Mouse (Mus musculus) hindbrain, embryonic 11.5 days (tissue): ENCODE measurements at regions not wholly inside any gene's neighbourhood (a gene's known extent, or its start where the extent isn't known, plus 50 kb on each side); places are given as distances from the start of the nearest gene placed in this dataset.
A peak's percentile ranks its signal among the peaks of the same experiment; 100 is the strongest.

ENCODE experiments used
- ATAC-seq: fragments of 200-750 bp; cut with Nextera tagmentation; 2 replicates; pipeline ENCODE4 v1.8.0; 2017; ENCODE audit warnings: mild to moderate bottlenecking, moderate TSS enrichment, moderate library complexity; ENCODE audit not compliant: low FRiP score
- DNase-seq: peaks from one replicate; pipeline ENCODE4 v3.0.0-alpha.2; 2015; ENCODE audit warnings: low spot score
- H3K27ac ChIP-seq: fragments of 300-500 bp; sonication (generic); 2 replicates; pipeline ENCODE4 v1.5.1; 2014; ENCODE audit warnings: mild to moderate bottlenecking, low read depth, low read length
- H3K27me3 ChIP-seq: fragments of 300-500 bp; sonication (generic); 2 replicates; pipeline ENCODE4 v1.6.1; 2014; ENCODE audit warnings: mild to moderate bottlenecking, low read length, moderate library complexity, mixed read lengths; ENCODE audit not compliant: control insufficient read depth, insufficient read depth
- H3K36me3 ChIP-seq: fragments of 300-500 bp; sonication (generic); 2 replicates; pipeline ENCODE4 v1.6.1; 2014; ENCODE audit warnings: mild to moderate bottlenecking, low read length, moderate library complexity, mixed read lengths; ENCODE audit not compliant: control insufficient read depth, insufficient read depth
- H3K4me1 ChIP-seq: fragments of 300-500 bp; sonication (generic); replicated peaks from 2 replicates; pipeline ENCODE4 v1.6.1; 2014; ENCODE audit warnings: low read length, mixed read lengths; ENCODE audit not compliant: control insufficient read depth, insufficient read depth
- H3K4me2 ChIP-seq: fragments of 300-500 bp; sonication (generic); replicated peaks from 2 replicates; pipeline ENCODE4 v1.6.1; 2014; ENCODE audit warnings: mild to moderate bottlenecking, low read depth, low read length
- H3K4me3 ChIP-seq: fragments of 300-500 bp; sonication (generic); 2 replicates; pipeline ENCODE4 v1.5.1; 2014; ENCODE audit warnings: low read depth, low read length
- H3K9ac ChIP-seq: fragments of 300-500 bp; sonication (generic); 2 replicates; pipeline ENCODE4 v1.6.1; 2014; ENCODE audit warnings: low read depth, low read length
- H3K9me3 ChIP-seq: fragments of 300-500 bp; sonication (generic); 2 replicates; pipeline ENCODE4 v1.6.1; 2016; ENCODE audit warnings: low read length; ENCODE audit not compliant: control insufficient read depth
- WGBS: fragments of 180-500 bp; shearing (Covaris S2); extraction: QIAGEN DNeasy Blood & Tissue Kit; methylation state at CpG from one replicate; pipeline ENCODE4 v1.1.7; 2014; 5-methylcytosine and 5-hydroxymethylcytosine counted together

- 2% methylated on average over 11 of the region's 11 CpGs for WGBS
- Histone ChIP-seq H3K9me3 (0 out of 2 replicates have a peak, but pooled peaks cover 2% of the 10 kb centered on the region), H3K27me3 (no peaks in the 10 kb centered on the region), H3K9ac (peak overlapping the region; percentile 65), H3K36me3 (no peaks in the 10 kb centered on the region), H3K4me3 (peak overlapping the region; percentile 27), H3K4me2 (peak overlapping the region; percentile 57), H3K4me1 (peaks cover 6% of the 10 kb centered on the region; the same call in 1 of the 2 replicates), H3K27ac (peak overlapping the region; percentile 93)
- ATAC-seq (no peak), DNase-seq (peak; percentile 46)
Measured at GRCm38 (mm10) chr2:170219161-170219581, 71.3 kb upstream of the Zfp217 start.

GRCm38 (mm10) chr2:170218230-170219044 is 70.5 kb upstream of the Zfp217 start:
- H3K27ac ChIP-seq, result peak overlapping the region; percentile 93
- H3K36me3 ChIP-seq, result no peaks in the 10 kb centered on the region
- 11% methylated on average over 22 of the region's 22 CpGs for WGBS
- H3K4me1 ChIP-seq, result peaks cover 6% of the 10 kb centered on the region; the same call in 1 of the 2 replicates
- DNase-seq (peak; percentile 80), ATAC-seq (peak; percentile 88)
- 0 out of 2 replicates have a peak, but pooled peaks cover 2% of the 10 kb centered on the region for H3K9me3 ChIP-seq
- peak overlapping the region; percentile 65 for H3K9ac ChIP-seq
- H3K4me3 ChIP-seq, result peak overlapping the region; percentile 27
- no peaks in the 10 kb centered on the region for H3K27me3 ChIP-seq
- H3K4me2 ChIP-seq, result peak overlapping the region; percentile 57

- no peaks in the 10 kb centered on the region for H3K36me3 ChIP-seq
- ATAC-seq (no peak), DNase-seq (no peak)
- H3K4me3 ChIP-seq, result no peak overlapping the region
- peaks cover 2% of the 10 kb centered on the region; the same call in 1 of the 2 replicates for H3K4me1 ChIP-seq
- no peak overlapping the region for H3K27ac ChIP-seq
- 86% methylated on average over 7 of the region's 7 CpGs for WGBS
- no peaks in the 10 kb centered on the region for H3K27me3 ChIP-seq
- no peak overlapping the region for H3K4me2 ChIP-seq
- 0 out of 2 replicates have a peak, but pooled peaks cover 2% of the 10 kb centered on the region for H3K9me3 ChIP-seq
- no peak overlapping the region for H3K9ac ChIP-seq
Measured at GRCm38 (mm10) chr2:170216311-170216710, 68.4 kb upstream of the Zfp217 start.

- no peak overlapping the region for H3K9ac ChIP-seq
- H3K4me2 ChIP-seq, result no peak overlapping the region
- 85% methylated on average over 12 of the region's 12 CpGs for WGBS
- no peak overlapping the region for H3K4me3 ChIP-seq
- no peaks in the 10 kb centered on the region for H3K36me3 ChIP-seq
- DNase-seq (no peak), ATAC-seq (no peak)
- no peaks in the 10 kb centered on the region for H3K27me3 ChIP-seq
- no peak overlapping the region for H3K27ac ChIP-seq
- H3K9me3 ChIP-seq, result no peaks in the 10 kb centered on the region
- peaks cover 9% of the 10 kb centered on the region for H3K4me1 ChIP-seq
Measured at GRCm38 (mm10) chr2:170209121-170209520, 61.2 kb upstream of the Zfp217 start.

GRCm38 (mm10) chr2:170207878-170208277 is 60.0 kb upstream of the Zfp217 start:
- Histone ChIP-seq H3K4me3 (no peak overlapping the region), H3K9me3 (no peaks in the 10 kb centered on the region), H3K27ac (no peak overlapping the region), H3K27me3 (no peaks in the 10 kb centered on the region), H3K9ac (no peak overlapping the region), H3K4me1 (peaks cover 9% of the 10 kb centered on the region), H3K36me3 (no peaks in the 10 kb centered on the region), H3K4me2 (no peak overlapping the region)
- 81% methylated on average over 7 of the region's 7 CpGs for WGBS
- DNase-seq, result no peak
- no peak for ATAC-seq

- no peaks in the 10 kb centered on the region for H3K27me3 ChIP-seq
- no peak overlapping the region for H3K4me2 ChIP-seq
- H3K4me1 ChIP-seq, result peaks cover 9% of the 10 kb centered on the region
- 92% methylated on average over 6 of the region's 6 CpGs for WGBS
- no peaks in the 10 kb centered on the region for H3K9me3 ChIP-seq
- ATAC-seq, result no peak
- no peak overlapping the region for H3K9ac ChIP-seq
- no peaks in the 10 kb centered on the region for H3K36me3 ChIP-seq
- H3K4me3 ChIP-seq, result no peak overlapping the region
- no peak for DNase-seq
- H3K27ac ChIP-seq, result no peak overlapping the region
Measured at GRCm38 (mm10) chr2:170207395-170207794, 59.5 kb upstream of the Zfp217 start.

- no peaks in the 10 kb centered on the region for H3K27me3 ChIP-seq
- 46% methylated on average over 14 of the region's 14 CpGs for WGBS
- no peak for ATAC-seq
- H3K4me3 ChIP-seq, result no peak overlapping the region
- no peak overlapping the region for H3K9ac ChIP-seq
- no peak overlapping the region for H3K4me2 ChIP-seq
- no peaks in the 10 kb centered on the region for H3K9me3 ChIP-seq
- no peak for DNase-seq
- no peak overlapping the region for H3K27ac ChIP-seq
- peaks cover 9% of the 10 kb centered on the region for H3K4me1 ChIP-seq
- no peaks in the 10 kb centered on the region for H3K36me3 ChIP-seq
Measured at GRCm38 (mm10) chr2:170206870-170207269, 59.0 kb upstream of the Zfp217 start.

GRCm38 (mm10) chr2:170206442-170206754 is 58.5 kb upstream of the Zfp217 start:
- Histone ChIP-seq H3K9ac (no peak overlapping the region), H3K27me3 (no peaks in the 10 kb centered on the region), H3K4me1 (peaks cover 9% of the 10 kb centered on the region), H3K27ac (no peak overlapping the region), H3K36me3 (no peaks in the 10 kb centered on the region), H3K4me3 (no peak overlapping the region), H3K9me3 (no peaks in the 10 kb centered on the region), H3K4me2 (peak overlapping the region; percentile 28; the same call in 1 of the 2 replicates)
- 8% methylated on average over 6 of the region's 6 CpGs for whole genome bisulfite sequencing
- DNase-seq (peak; percentile 51), ATAC-seq (peak; percentile 34; the same call in 1 of the 2 replicates)
